Mouse (Mus musculus) stomach, postnatal 0 days (tissue): ENCODE measurements around the gene Defb20. TPM values are rescaled to one million over a fixed set of nuclear protein-coding genes. Genes with fewer than 3 reads are reported as not detected.
A peak's percentile ranks its signal among the peaks of the same experiment; 100 is the strongest.

ENCODE experiments used
- ATAC-seq: fragments of 200-750 bp; cut with Nextera tagmentation; 2 replicates; pipeline ENCODE4 v1.8.0; 2017; ENCODE audit not compliant: low FRiP score, low TSS enrichment
- DNase-seq: peaks from one replicate; pipeline ENCODE4 v3.0.0-alpha.2; 2016; ENCODE audit warnings: low spot score
- H3K27ac ChIP-seq: fragments of 300-500 bp; sonication (generic); replicated peaks from 2 replicates; pipeline ENCODE4 v1.5.1; 2014; ENCODE audit warnings: mild to moderate bottlenecking, control low read depth
- H3K27me3 ChIP-seq: fragments of 300-500 bp; sonication (generic); 2 replicates; pipeline ENCODE4 v1.6.1; 2014; ENCODE audit warnings: low read length; ENCODE audit not compliant: control insufficient read depth, insufficient read depth
- H3K36me3 ChIP-seq: fragments of 300-500 bp; sonication (generic); 2 replicates; pipeline ENCODE4 v1.6.1; 2014; ENCODE audit warnings: low read length, mixed read lengths; ENCODE audit not compliant: control insufficient read depth, insufficient read depth
- H3K4me1 ChIP-seq: fragments of 300-500 bp; sonication (generic); replicated peaks from 2 replicates; pipeline ENCODE4 v1.6.1; 2014; ENCODE audit warnings: antibody characterized with exemption; ENCODE audit not compliant: control insufficient read depth, insufficient read depth
- H3K4me2 ChIP-seq: fragments of 300-500 bp; sonication (generic); replicated peaks from 2 replicates; pipeline ENCODE4 v1.6.1; 2014; ENCODE audit warnings: low read depth, mild to moderate bottlenecking, control low read depth, moderate library complexity
- H3K4me3 ChIP-seq: fragments of 300-500 bp; sonication (generic); 2 replicates; pipeline ENCODE4 v1.5.1; 2014; ENCODE audit warnings: low read depth, low read length, control low read depth
- H3K9ac ChIP-seq: fragments of 300-500 bp; sonication (generic); 2 replicates; pipeline ENCODE4 v1.6.1; 2014; ENCODE audit warnings: mild to moderate bottlenecking, low read length, control low read depth, mixed read lengths
- H3K9me3 ChIP-seq: fragments of 300-500 bp; sonication (generic); 2 replicates; pipeline ENCODE4 v1.6.1; 2016; ENCODE audit warnings: low read length; ENCODE audit not compliant: control insufficient read depth
- CTCF ChIP-seq: IDR thresholded peaks from 2 replicates; pipeline ENCODE4 v1.5.1; 2016; ENCODE audit warnings: antibody characterized with exemption, low read depth, mild to moderate bottlenecking, moderate library complexity
- EP300 ChIP-seq: optimal IDR thresholded peaks from 2 replicates; pipeline ENCODE3; 2016; ENCODE audit warnings: antibody characterized with exemption
- WGBS: fragments of 180-500 bp; shearing (Covaris S2); extraction: QIAGEN DNeasy Blood & Tissue Kit; methylation state at CpG from one replicate; pipeline ENCODE4 v1.1.7; 2014; 5-methylcytosine and 5-hydroxymethylcytosine counted together
- polyA plus RNA-seq: library from polyadenylated mRNA; unstranded; fragments of >200 nt; fragmentation: Nextera tagmentation; extraction: Ambion mirVana; gene quantifications from 2 replicates; pipeline ENCODE4 v1.2.1, GENCODE M21; 2015

Defb20 gene
- polyA plus RNA-seq, 1 experiment from 2014 or later, result not detected

DNA sequence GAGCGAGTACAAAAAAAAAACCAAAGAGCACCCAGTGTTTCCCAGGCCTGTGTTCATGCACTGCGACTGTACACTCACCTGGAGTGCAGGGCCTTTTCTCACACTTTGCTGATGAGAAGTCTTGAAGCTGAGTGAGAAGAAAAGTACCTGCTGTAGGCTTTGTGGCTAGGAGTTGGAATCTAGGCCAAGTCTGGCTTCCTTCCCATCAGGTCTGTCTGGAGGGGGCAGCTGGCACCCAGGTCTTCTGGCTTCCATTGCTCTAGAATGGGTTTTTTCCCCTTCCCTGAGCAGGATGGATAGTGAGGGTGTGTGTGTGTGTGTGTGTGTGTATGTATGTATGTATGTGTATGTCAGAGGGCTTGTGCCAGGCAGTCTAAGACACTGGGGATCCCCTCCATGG, 37.0 kb upstream of the Defb20 start:
- no peak for TF ChIP-seq EP300
- TF ChIP-seq CTCF, result no peak
- DNase-seq, result no peak
- Histone ChIP-seq H3K27me3 (no peaks in the 10 kb centered on the region), H3K4me3 (no peak overlapping the region), H3K4me1 (no peaks in the 10 kb centered on the region), H3K27ac (no peak overlapping the region), H3K9ac (no peak overlapping the region), H3K9me3 (no peaks in the 10 kb centered on the region), H3K36me3 (no peaks in the 10 kb centered on the region), H3K4me2 (no peak overlapping the region)
- ATAC-seq, result no peak
- 73% methylated on average over 2 of the region's 2 CpGs for WGBS

DNA sequence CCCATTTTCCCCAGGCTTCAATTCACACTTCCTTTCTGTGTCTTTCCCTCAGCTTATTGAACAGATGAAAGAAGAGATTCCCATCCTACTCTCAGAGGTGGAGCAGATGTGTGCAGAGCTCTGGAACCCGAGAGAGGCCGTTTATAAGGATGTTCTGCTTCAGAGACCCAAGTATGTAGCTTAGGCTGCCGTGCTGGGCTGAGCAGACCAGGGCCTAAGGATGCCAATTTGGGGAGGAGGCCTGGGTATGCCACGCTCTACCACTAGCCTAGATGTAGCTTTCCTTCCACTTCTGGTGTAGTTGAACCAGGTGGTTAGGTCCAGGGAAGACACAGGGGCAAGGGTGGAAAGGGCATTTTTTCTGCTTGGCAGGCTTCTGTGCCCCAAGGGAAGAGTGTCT, 34.5 kb upstream of the Defb20 start:
- H3K4me2 ChIP-seq, result no peak overlapping the region
- no peak overlapping the region for H3K27ac ChIP-seq
- no peak for ATAC-seq

DNA sequence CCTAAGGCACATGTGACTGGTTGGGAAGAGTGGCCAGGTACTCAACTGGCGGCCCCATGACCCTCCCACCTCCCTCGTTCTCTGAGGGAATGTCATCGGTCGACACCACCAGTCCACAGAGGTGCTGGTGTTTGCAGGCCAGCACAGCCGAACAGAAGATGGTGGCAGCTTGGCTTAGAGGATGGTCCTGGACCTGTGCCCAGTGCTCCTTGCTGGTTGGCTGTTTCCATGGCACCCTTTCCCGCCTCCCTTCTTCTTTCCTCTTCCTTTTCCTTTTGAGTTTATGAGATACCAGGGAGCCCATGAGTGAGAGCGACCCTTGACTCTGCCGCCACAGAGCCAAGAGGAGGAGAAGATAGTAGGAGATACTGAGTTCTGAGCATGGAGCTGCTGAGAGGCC, 33.6 kb upstream of the Defb20 start:
- Histone ChIP-seq H3K27ac (no peak overlapping the region), H3K9ac (no peak overlapping the region), H3K36me3 (no peaks in the 10 kb centered on the region), H3K4me1 (no peaks in the 10 kb centered on the region), H3K9me3 (no peaks in the 10 kb centered on the region), H3K27me3 (no peaks in the 10 kb centered on the region), H3K4me2 (no peak overlapping the region), H3K4me3 (no peak overlapping the region)
- DNase-seq (no peak), ATAC-seq (no peak)
- no peak for TF ChIP-seq CTCF
- no peak for TF ChIP-seq EP300
- 85% methylated on average over 8 of the region's 8 CpGs for WGBS

More for the DNA sequence above, 34.5 kb upstream of the Defb20 start:
- Histone ChIP-seq H3K4me1 (no peaks in the 10 kb centered on the region), H3K4me3 (no peak overlapping the region), H3K27me3 (no peaks in the 10 kb centered on the region), H3K36me3 (no peaks in the 10 kb centered on the region), H3K9ac (no peak overlapping the region), H3K9me3 (no peaks in the 10 kb centered on the region)
- no peak for DNase-seq
- TF ChIP-seq CTCF (no peak), EP300 (no peak)
- WGBS, result 86% methylated on average over 4 of the region's 4 CpGs

- TF ChIP-seq CTCF (no peak), EP300 (no peak)
- no peak for ATAC-seq
Measured at GRCm38 (mm10) chr2:152446642-152447041, 30.2 kb upstream of the Defb20 start.

DNA sequence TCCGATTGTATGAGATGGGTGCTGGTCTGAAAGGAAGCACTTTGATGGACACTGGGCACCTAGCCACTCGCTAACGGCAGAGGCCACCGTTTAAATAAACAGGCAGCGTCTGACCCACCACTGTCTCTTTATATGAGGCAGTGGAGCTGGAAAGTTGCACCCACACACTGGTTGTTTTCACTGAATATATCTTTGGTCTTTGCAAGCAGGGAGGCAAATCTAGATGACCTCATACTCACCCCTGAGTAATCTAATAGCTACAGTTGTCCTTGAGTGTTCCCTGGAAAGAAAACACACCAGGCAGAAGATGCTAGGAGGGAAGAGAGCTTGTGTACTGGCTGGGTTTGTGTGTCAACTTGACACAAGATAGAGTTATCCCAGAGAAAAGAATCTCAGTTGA, 29.4 kb upstream of the Defb20 start:
- 20% methylated on average over 5 of the region's 5 CpGs for WGBS
- H3K27ac ChIP-seq, result no peak overlapping the region

More at GRCm38 (mm10) chr2:152446642-152447041, 30.2 kb upstream of the Defb20 start:
- no peak overlapping the region for H3K4me3 ChIP-seq
- no peaks in the 10 kb centered on the region for H3K9me3 ChIP-seq
- H3K4me1 ChIP-seq, result no peaks in the 10 kb centered on the region
- 64% methylated on average over 2 of the region's 2 CpGs for WGBS
- DNase-seq, result no peak
- H3K4me2 ChIP-seq, result no peak overlapping the region
- H3K27me3 ChIP-seq, result no peaks in the 10 kb centered on the region
- no peak overlapping the region for H3K9ac ChIP-seq
- no peak overlapping the region for H3K27ac ChIP-seq
- H3K36me3 ChIP-seq, result no peaks in the 10 kb centered on the region

GRCm38 (mm10) chr2:152450241-152450640, 26.6 kb upstream of the Defb20 start:
- Histone ChIP-seq H3K9ac (no peak overlapping the region), H3K27me3 (no peaks in the 10 kb centered on the region), H3K36me3 (no peaks in the 10 kb centered on the region), H3K4me3 (no peak overlapping the region), H3K4me1 (no peaks in the 10 kb centered on the region), H3K27ac (no peak overlapping the region), H3K4me2 (no peak overlapping the region), H3K9me3 (no peaks in the 10 kb centered on the region)
- ATAC-seq, result no peak
- DNase-seq, result peak; percentile 72
- 4% methylated on average over 5 of the region's 5 CpGs for WGBS
- TF ChIP-seq EP300 (no peak), CTCF (peak; percentile 78)

More for the DNA sequence above, 29.4 kb upstream of the Defb20 start:
- Histone ChIP-seq H3K9ac (no peak overlapping the region), H3K27me3 (no peaks in the 10 kb centered on the region), H3K4me3 (no peak overlapping the region), H3K4me1 (no peaks in the 10 kb centered on the region), H3K9me3 (no peaks in the 10 kb centered on the region), H3K4me2 (no peak overlapping the region), H3K36me3 (no peaks in the 10 kb centered on the region)
- DNase-seq (no peak), ATAC-seq (no peak)
- TF ChIP-seq EP300 (no peak), CTCF (no peak)
